42 mouse cellular contexts compared by ENCODE assay signal in genomic region chr16:27404107-27404506, GRCm38 (mm10). TPM values are rescaled to one million over a fixed set of nuclear protein-coding genes. Genes with fewer than 3 reads are reported as not detected.
"Had no signal": no experiment of that assay in that cellular context is flagged by ENCODE, and none has a peak within 500 bp of the region (broad histone marks: within the 10 kb centered on the region; RNA-seq: fewer than 3 reads in every experiment).

No protein-coding gene starts in this region.

- H3K27ac ChIP-seq: limb, embryonic 10.5 days; limb, embryonic 12.5 days; limb, embryonic 13.5 days; limb, embryonic 15.5 days; liver, embryonic 12.5 days; liver, embryonic 13.5 days; liver, embryonic 14.5 days; liver, embryonic 15.5 days; lung, embryonic 15.5 days; macrophage; midbrain, embryonic 10.5 days; midbrain, embryonic 12.5 days; midbrain, embryonic 13.5 days; midbrain, embryonic 15.5 days had no signal

- H3K9me3 ChIP-seq: limb, embryonic 10.5 days; limb, embryonic 12.5 days; limb, embryonic 13.5 days; limb, embryonic 15.5 days; liver, embryonic 12.5 days; liver, embryonic 13.5 days; liver, embryonic 15.5 days; lung, embryonic 15.5 days; megakaryocyte, embryonic 14.5 days; midbrain, embryonic 10.5 days; midbrain, embryonic 12.5 days; midbrain, embryonic 13.5 days; midbrain, embryonic 15.5 days had no signal

- DNase-seq: left cerebral cortex, postnatal 4 days; liver; liver, embryonic 13.5 days; liver, postnatal 0 days; lung, adult 18-20 months; lung, adult 2 months; lung, embryonic 14.5 days; lung, postnatal 10 days; lung, postnatal 14 days; lung, postnatal 36 days; lung, postnatal 4 days; midbrain, embryonic 14.5 days had no signal

- H3K4me3 ChIP-seq: limb, embryonic 10.5 days; limb, embryonic 12.5 days; limb, embryonic 13.5 days; limb, embryonic 15.5 days; liver, embryonic 12.5 days; liver, embryonic 13.5 days; liver, embryonic 15.5 days; lung, embryonic 15.5 days; megakaryocyte, embryonic 14.5 days; midbrain, embryonic 10.5 days; midbrain, embryonic 12.5 days; midbrain, embryonic 13.5 days; midbrain, embryonic 15.5 days; myocyte had no signal

- H3K4me2 ChIP-seq: limb, embryonic 12.5 days; limb, embryonic 13.5 days; limb, embryonic 15.5 days; liver, embryonic 11.5 days; liver, embryonic 12.5 days; liver, embryonic 13.5 days; liver, embryonic 15.5 days; lung, embryonic 14.5 days; lung, embryonic 15.5 days; midbrain, embryonic 11.5 days; midbrain, embryonic 12.5 days; midbrain, embryonic 13.5 days; midbrain, embryonic 15.5 days had no signal

- H3K27me3 ChIP-seq: limb, embryonic 12.5 days; limb, embryonic 13.5 days; limb, embryonic 15.5 days; liver, embryonic 12.5 days; liver, embryonic 13.5 days; liver, embryonic 15.5 days; lung, embryonic 15.5 days; megakaryocyte, embryonic 14.5 days; midbrain, embryonic 12.5 days; midbrain, embryonic 13.5 days; midbrain, embryonic 15.5 days had no signal

- H3K9ac ChIP-seq: limb, embryonic 12.5 days; limb, embryonic 13.5 days; limb, embryonic 15.5 days; liver, embryonic 12.5 days; liver, embryonic 13.5 days; liver, embryonic 14.5 days; liver, embryonic 15.5 days; liver, postnatal 0 days; lung, embryonic 14.5 days; lung, embryonic 15.5 days; midbrain, embryonic 12.5 days; midbrain, embryonic 13.5 days; midbrain, embryonic 15.5 days had no signal

- H3K4me1 ChIP-seq: limb, embryonic 10.5 days; limb, embryonic 12.5 days; limb, embryonic 15.5 days; liver, embryonic 12.5 days; liver, embryonic 13.5 days; liver, embryonic 15.5 days; lung, embryonic 15.5 days; midbrain, embryonic 10.5 days; midbrain, embryonic 12.5 days; midbrain, embryonic 13.5 days; midbrain, embryonic 15.5 days had no signal

RNA-seq across cellular contexts. Expression of gene Uts2b, which starts 34.1 kb away (rescaled TPM):
- total RNA-seq: left cerebral cortex, adult 8-10 months; left cerebral cortex, postnatal 10 days; left cerebral cortex, postnatal 14 days; left cerebral cortex, postnatal 25 days; left cerebral cortex, postnatal 36 days; left cerebral cortex, postnatal 4 days; liver, adult 2 months; megakaryocyte progenitor cell, adult 5-6 weeks; megakaryocyte, adult 5-6 weeks; megakaryocyte-erythroid progenitor cell, adult 5-6 weeks; monocyte, adult 5-6 weeks had no signal
- polyA plus RNA-seq: limb, embryonic 11.5 days; liver, adult 2 months; liver, embryonic 11.5 days; liver, embryonic 12.5 days; liver, embryonic 13.5 days; liver, embryonic 14.5 days; liver, embryonic 15.5 days; liver, embryonic 16.5 days; liver, postnatal 0 days; lung, adult 2 months; lung, embryonic 14.5 days; macrophage; midbrain, embryonic 10.5 days; midbrain, embryonic 11.5 days; midbrain, embryonic 12.5 days; midbrain, embryonic 15.5 days; midbrain, postnatal 0 days; myocyte had no signal
